Mouse (Mus musculus) liver, postnatal 0 days (tissue): Measurements from ENCODE around the gene Elf1.

Source experiments
- CTCF ChIP-seq: sonication (generic); IDR thresholded peaks from 2 replicates; pipeline ENCODE4 v1.5.1; 2016; ENCODE audit warnings: antibody characterized with exemption, low read depth
- EP300 ChIP-seq: IDR thresholded peaks from 2 replicates; pipeline ENCODE4 v1.6.1; 2016; ENCODE audit warnings: antibody characterized with exemption, low read depth, mild to moderate bottlenecking

DNA sequence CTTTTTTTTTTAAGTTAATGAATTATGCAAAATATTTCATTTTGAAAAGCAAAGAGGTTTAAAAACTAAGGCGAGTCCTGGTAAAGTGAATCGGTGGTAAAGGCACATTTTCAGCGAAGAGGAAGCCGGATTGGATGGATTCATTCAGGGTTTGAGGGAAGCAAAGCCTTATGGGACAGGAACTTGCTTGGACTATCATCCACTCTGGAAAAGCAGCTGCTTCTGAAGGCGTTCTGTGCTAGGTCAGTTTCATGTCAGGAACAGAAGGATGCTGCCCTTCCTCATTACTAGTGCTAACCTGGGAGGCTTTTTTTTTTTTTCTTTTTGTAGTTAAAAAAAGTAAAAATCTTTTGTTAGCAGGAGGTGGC, 35.2 kb downstream of the Elf1 start:
- TF ChIP-seq CTCF (no peak), EP300 (no peak)
